Mouse (Mus musculus) CH12.LX (cell line): ENCODE results near the gene Arl6ip4. TPM values are rescaled to one million over a fixed set of nuclear protein-coding genes. Genes with fewer than 3 reads are reported as not detected.

ENCODE experiments used
- DNase-seq: peaks from one replicate; pipeline ENCODE4 v3.0.0-alpha.2; 2013; ENCODE audit errors: extremely low read depth
- H3K27ac ChIP-seq: 2 replicates; pipeline ENCODE4 v1.5.1; 2012; ENCODE audit warnings: low read depth, mild to moderate bottlenecking, control low read depth, moderate library complexity; ENCODE audit not compliant: insufficient read depth
- H3K27me3 ChIP-seq: replicated peaks from 2 replicates; pipeline ENCODE3; 2012; ENCODE audit warnings: inconsistent platforms
- H3K36me3 ChIP-seq, 2 experiments: replicated peaks in 1 of 2; 2 replicates each; pipeline versions ENCODE3 to v1.6.1; 2012; ENCODE audit warnings: inconsistent platforms in 1 of 2, low read length in 1 of 2, mild to moderate bottlenecking in 1 of 2, mixed read lengths in 1 of 2, moderate library complexity in 1 of 2; ENCODE audit not compliant: control insufficient read depth in 1 of 2, insufficient read depth in 1 of 2
- H3K4me1 ChIP-seq, 2 experiments: 2 replicates each; pipeline ENCODE4 v1.6.1; 2012; ENCODE audit warnings: inconsistent platforms in 1 of 2, moderate library complexity in 1 of 2; ENCODE audit not compliant: insufficient read depth in 2 of 2, control insufficient read depth in 1 of 2
- H3K4me2 ChIP-seq: 2 replicates; pipeline ENCODE4 v1.6.1; 2012; ENCODE audit warnings: low read depth, mild to moderate bottlenecking, control low read depth; ENCODE audit not compliant: poor library complexity, insufficient read depth, severe bottlenecking
- H3K4me3 ChIP-seq, 3 experiments: fragments of 150-350 bp in 1 of 3; sonication (generic) in 1 of 3; replicated peaks in 1 of 3; 2 replicates each; pipeline versions ENCODE3 to v1.5.1; 2011 to 2012; ENCODE audit warnings: low read depth in 2 of 3, low read length in 2 of 3, mild to moderate bottlenecking in 2 of 3, moderate library complexity in 2 of 3, control low read depth in 1 of 3, improper control_type of control experiment in 1 of 3, inconsistent platforms in 1 of 3, mixed read lengths in 1 of 3; ENCODE audit not compliant: poor library complexity in 1 of 3
- H3K79me2 ChIP-seq: replicated peaks from 2 replicates; pipeline ENCODE4 v1.6.1; 2012; ENCODE audit warnings: mild to moderate bottlenecking, moderate library complexity; ENCODE audit not compliant: control insufficient read depth, poor library complexity, insufficient read depth, severe bottlenecking; ENCODE audit errors: extremely low read depth
- H3K9ac ChIP-seq: 2 replicates; pipeline ENCODE4 v1.6.1; 2012; ENCODE audit warnings: low read depth, mild to moderate bottlenecking, control low read depth, moderate library complexity; ENCODE audit not compliant: insufficient read depth
- H3K9me3 ChIP-seq: replicated peaks from 2 replicates; pipeline ENCODE3; 2012; ENCODE audit warnings: low read length, inconsistent platforms, mixed read lengths
- CHD2 ChIP-seq: IDR thresholded peaks from 2 replicates; pipeline ENCODE4 v1.6.1; 2011; ENCODE audit warnings: low read length, improper control_type of control experiment
- ELF1 ChIP-seq: IDR thresholded peaks from 2 replicates; pipeline ENCODE4 v1.6.1; 2014; ENCODE audit warnings: low read depth, mild to moderate bottlenecking, inconsistent platforms, low read length, improper control_type of control experiment
- EP300 ChIP-seq: IDR thresholded peaks from 2 replicates; pipeline ENCODE4 v1.6.1; 2011; ENCODE audit warnings: low read length, improper control_type of control experiment
- GABPA ChIP-seq: IDR thresholded peaks from 2 replicates; pipeline ENCODE4 v1.6.1; 2012; ENCODE audit warnings: low read depth, low read length, improper control_type of control experiment, inconsistent platforms; ENCODE audit not compliant: insufficient replicate concordance
- HCFC1 ChIP-seq: IDR thresholded peaks from 2 replicates; pipeline ENCODE4 v1.6.1; 2012; ENCODE audit warnings: low read depth, mild to moderate bottlenecking, inconsistent platforms, low read length, improper control_type of control experiment
- IRF4 ChIP-seq: IDR thresholded peaks from 2 replicates; pipeline ENCODE4 v1.6.1; 2014; ENCODE audit warnings: low read depth, mild to moderate bottlenecking, inconsistent platforms, low read length, improper control_type of control experiment
- KAT2A ChIP-seq: IDR thresholded peaks from 2 replicates; pipeline ENCODE4 v1.6.1; 2012; ENCODE audit warnings: low read length, improper control_type of control experiment, inconsistent platforms; ENCODE audit not compliant: insufficient replicate concordance
- MAFK ChIP-seq: IDR thresholded peaks from 2 replicates; pipeline ENCODE4 v1.6.1; 2011; ENCODE audit warnings: low read length, improper control_type of control experiment; ENCODE audit not compliant: insufficient replicate concordance
- MAX ChIP-seq: IDR thresholded peaks from 2 replicates; pipeline ENCODE4 v1.6.1; 2011; ENCODE audit warnings: low read length, improper control_type of control experiment
- MAZ ChIP-seq: IDR thresholded peaks from 2 replicates; pipeline ENCODE4 v1.6.1; 2012; ENCODE audit warnings: low read depth, mild to moderate bottlenecking, inconsistent platforms, low read length, improper control_type of control experiment, moderate library complexity
- MEF2A ChIP-seq: IDR thresholded peaks from 2 replicates; pipeline ENCODE4 v1.6.1; 2014; ENCODE audit warnings: low read depth, mild to moderate bottlenecking, inconsistent platforms, low read length, improper control_type of control experiment, borderline replicate concordance
- MXI1 ChIP-seq: IDR thresholded peaks from 2 replicates; pipeline ENCODE4 v1.6.1; 2011; ENCODE audit warnings: mild to moderate bottlenecking, low read depth, low read length, improper control_type of control experiment
- NELFE ChIP-seq: IDR thresholded peaks from 2 replicates; pipeline ENCODE4 v1.6.1; 2011; ENCODE audit warnings: low read depth, low read length, improper control_type of control experiment
- NRF1 ChIP-seq: IDR thresholded peaks from 2 replicates; pipeline ENCODE4 v1.6.1; 2014; ENCODE audit warnings: low read depth, mild to moderate bottlenecking, inconsistent platforms, low read length, improper control_type of control experiment, moderate library complexity
- PAX5 ChIP-seq: IDR thresholded peaks from 2 replicates; pipeline ENCODE4 v1.6.1; 2012; ENCODE audit warnings: low read length, inconsistent platforms, mixed read lengths
- POLR2A ChIP-seq: IDR thresholded peaks from 2 replicates; pipeline ENCODE4 v1.6.1; 2011; ENCODE audit warnings: low read depth, mild to moderate bottlenecking, improper control_type of control experiment, low read length
- POLR2AphosphoS2 ChIP-seq: IDR thresholded peaks from 2 replicates; pipeline ENCODE4 v1.6.1; 2011; ENCODE audit warnings: low read depth, low read length, improper control_type of control experiment
- RAD21 ChIP-seq: IDR thresholded peaks from 2 replicates; pipeline ENCODE4 v1.6.1; 2011; ENCODE audit warnings: low read depth, mild to moderate bottlenecking, low read length, improper control_type of control experiment, moderate library complexity
- SIN3A ChIP-seq: IDR thresholded peaks from 2 replicates; pipeline ENCODE4 v1.6.1; 2012; ENCODE audit warnings: low read length, improper control_type of control experiment, inconsistent platforms
- TCF12 ChIP-seq: IDR thresholded peaks from 2 replicates; pipeline ENCODE4 v1.6.1; 2014; ENCODE audit warnings: low read depth, mild to moderate bottlenecking, inconsistent platforms, low read length, improper control_type of control experiment
- UBTF ChIP-seq: IDR thresholded peaks from 2 replicates; pipeline ENCODE4 v1.6.1; 2012; ENCODE audit warnings: low read depth, mild to moderate bottlenecking, inconsistent platforms, low read length, improper control_type of control experiment, moderate library complexity
- ZC3H11A ChIP-seq: IDR thresholded peaks from 2 replicates; pipeline ENCODE4 v1.6.1; 2012; ENCODE audit warnings: low read depth, mild to moderate bottlenecking, inconsistent platforms, low read length, improper control_type of control experiment
- ZMIZ1 ChIP-seq: IDR thresholded peaks from 2 replicates; pipeline ENCODE4 v1.6.1; 2012; ENCODE audit warnings: low read depth, mild to moderate bottlenecking, inconsistent platforms, low read length, improper control_type of control experiment
- dilution Hi-C: fragments of 300-500 bp; cut with MboI; formaldehyde crosslinking; loops from 2 replicates; pipeline ENCODE4 v1.14.3; 2020; ENCODE audit warnings: low sequenced_read_pairs; ENCODE audit not compliant: extremely low pct_unique_long_range_greater_than_20kb, extremely low pct_ligation_motif_present
- in situ Hi-C: fragments of 300-500 bp; cut with MboI; formaldehyde crosslinking; loops from 3 replicates; pipeline ENCODE4 v1.14.3; 2019; ENCODE audit warnings: low sequenced_read_pairs, low pct_ligation_motif_present, low pct_unique_long_range_greater_than_20kb, mixed read lengths
- polyA plus RNA-seq: library from polyadenylated mRNA; unstranded; fragments of >175 nt; gene quantifications from 2 replicates; pipeline ENCODE4 v1.2.1, GENCODE M21; 2012; ENCODE audit warnings: low read depth; ENCODE audit not compliant: insufficient read length
- total RNA-seq, 2 experiments: library from RNA; depleted of rRNA; stranded (reverse); fragments of 300-350 nt in 1 of 2; fragments of >200 nt in 1 of 2; gene quantifications; 2 replicates each; pipeline ENCODE4 v1.2.3; 2012 to 2014

Arl6ip4 gene
- total RNA-seq (2012; rRNA removed) (63.2 and 78.0 TPM in 2 replicates), total RNA-seq (2014; rRNA removed) (33.5 and 37.2 TPM in 2 replicates), polyA plus RNA-seq (130 and 166 TPM in 2 replicates)

DNA sequence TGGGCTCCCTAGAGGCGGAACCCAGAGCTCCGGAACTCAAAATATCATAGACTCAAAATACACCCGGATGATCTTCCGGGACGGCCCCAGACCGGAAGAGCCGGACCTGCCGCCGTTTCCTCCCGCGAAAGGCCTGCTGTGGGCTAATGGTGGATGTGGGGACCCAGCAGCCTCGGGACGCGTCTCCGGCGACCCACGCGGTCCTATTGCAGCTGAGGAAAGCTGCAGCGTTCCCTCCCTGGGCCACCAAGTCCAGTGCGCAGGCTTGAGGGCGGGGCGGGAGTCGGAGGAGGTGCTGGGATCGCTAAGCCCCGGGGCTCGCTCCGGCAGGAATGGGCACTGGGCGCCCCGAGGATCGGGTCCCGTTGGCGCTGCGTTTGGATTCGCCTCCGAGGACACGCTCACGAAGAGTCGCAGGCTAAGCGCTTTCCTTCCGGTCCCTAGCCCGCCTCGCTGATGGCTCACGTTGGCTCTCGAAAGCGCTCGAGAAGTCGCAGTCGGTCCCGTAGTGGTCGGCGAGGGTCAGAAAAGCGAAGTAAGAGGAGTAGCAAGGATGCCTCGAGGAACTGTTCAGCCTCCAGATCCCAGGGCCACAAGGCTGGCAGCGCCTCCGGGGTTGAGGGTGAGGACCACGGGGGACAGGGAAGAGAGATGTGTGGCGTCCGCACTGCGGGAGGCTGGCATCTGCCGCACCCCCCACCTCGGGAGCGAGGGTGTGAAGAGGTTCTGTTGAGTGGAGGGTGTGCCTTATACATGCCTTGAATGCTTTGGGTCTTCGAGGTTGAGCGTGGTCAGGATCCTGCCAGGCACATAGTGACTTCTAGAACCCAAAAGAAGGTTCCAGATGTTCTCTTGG, at the start of gene Arl6ip4:
Gene Arl6ip4, plus strand, starts transcription at position 100 of the 856 bp plus-strand sequence.
- Histone ChIP-seq H3K79me2 (peaks cover 10% of the 10 kb centered on the region), H3K9ac (peak within 1 kb of the TSS; percentile 70), H3K4me2 (peak within 1 kb of the TSS; percentile 79), H3K36me3 (peaks cover 48 to 64% of the 10 kb centered on the region in 2 experiments), H3K27ac (0 out of 2 replicates have a peak within 1 kb of the TSS, but pooled peaks have one; percentile 36), H3K27me3 (no peaks in the 10 kb centered on the region), H3K9me3 (no peaks in the 10 kb centered on the region), H3K4me1 (peaks cover 15 to 65% of the 10 kb centered on the region in 2 experiments), H3K4me3 (peak within 1 kb of the TSS; percentile 74 to 91 (median 79))
- in situ Hi-C loops (loop anchor here (5.0 kb wide), 1 partner anchor 36 kb away; no protein-coding TSS in a partner anchor), dilution Hi-C loops (no loop called here)
- DNase-seq = peak; percentile 66
- TF ChIP-seq PAX5 (no peak), ELF1 (peak; percentile 86), SIN3A (0 out of 2 replicates have a peak, but pooled peaks have one; percentile 29), GABPA (no peak; the same call in 1 of the 2 replicates), MXI1 (peak; percentile 74), KAT2A (peak; percentile 77; the same call in 1 of the 2 replicates), NRF1 (peak; percentile 56), RAD21 (no peak), HCFC1 (peak; percentile 91), MEF2A (no peak; the same call in 1 of the 2 replicates), NELFE (peak; percentile 66; the same call in 1 of the 2 replicates), MAX (no peak), MAZ (peak; percentile 84; the same call in 1 of the 2 replicates), TCF12 (peak; percentile 80), POLR2A (peak; percentile 82), ZC3H11A (no peak), ZMIZ1 (0 out of 2 replicates have a peak, but pooled peaks have one; percentile 31), EP300 (no peak), CHD2 (peak; percentile 70), POLR2AphosphoS2 (no peak), IRF4 (peak; percentile 66), UBTF (no peak), MAFK (no peak)
